Mouse (Mus musculus) CD4-positive helper T cell, adult 2 months (primary cell): ENCODE measurements at regions not wholly inside any gene's neighbourhood (a gene's known extent, or its start where the extent isn't known, plus 50 kb on each side); places are given as distances from the start of the nearest gene placed in this dataset.

Source experiments
- DNase-seq: peaks from one replicate; pipeline ENCODE4 v3.0.0-alpha.2; 2012; ENCODE audit warnings: low read depth, missing footprints, low spot score

- no peak for DNase-seq
Measured at GRCm38 (mm10) chr1:193800998-193801397, 430.9 kb upstream of the Camk1g start.

GRCm38 (mm10) chr1:193790579-193790978 is 420.5 kb upstream of the Camk1g start:
- no peak for DNase-seq

DNA sequence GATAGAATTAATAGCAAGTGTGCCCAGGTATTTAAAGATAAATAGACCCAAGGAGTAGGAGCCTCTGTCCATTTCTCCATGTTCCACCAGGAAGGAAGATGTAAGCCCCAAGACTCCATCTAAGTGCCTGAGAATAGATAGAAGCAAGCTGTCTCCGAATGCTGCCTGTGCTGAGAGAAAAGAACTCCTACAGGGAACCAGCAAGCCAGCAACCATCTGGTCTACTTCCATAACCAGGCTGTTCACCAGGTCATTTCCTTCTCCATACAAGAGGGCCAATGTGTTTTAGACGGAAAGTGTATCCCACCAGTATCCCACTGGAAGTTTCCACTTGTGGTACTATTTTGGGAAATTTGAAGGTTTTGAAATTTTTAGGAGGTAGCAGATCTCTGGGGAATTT is 418.4 kb upstream of the Camk1g start:
- no peak for DNase-seq

GRCm38 (mm10) chr1:193787417-193787816 is 417.3 kb upstream of the Camk1g start:
- no peak for DNase-seq

DNA sequence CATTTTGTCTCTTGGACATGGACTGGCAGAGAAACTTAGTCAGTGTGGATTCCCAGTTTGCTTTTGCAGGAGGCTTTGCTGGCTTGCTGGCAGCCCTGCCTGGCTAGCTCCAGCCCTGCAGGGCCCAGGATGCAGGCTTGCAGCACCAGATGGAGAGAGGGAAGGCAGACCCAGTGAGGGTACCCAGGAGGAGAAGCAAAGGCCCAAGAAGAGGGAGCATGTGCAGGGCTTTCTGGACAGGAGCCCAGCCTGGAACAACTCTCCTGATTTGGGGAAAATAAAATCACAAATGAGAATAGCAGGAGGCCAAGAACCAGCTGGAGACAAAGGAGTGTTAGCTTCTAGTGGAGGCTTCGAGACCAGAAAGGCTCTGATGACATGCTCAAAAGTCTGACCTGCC is 414.9 kb upstream of the Camk1g start:
- no peak for DNase-seq

- no peak for DNase-seq
Measured at GRCm38 (mm10) chr1:193784526-193784925, 414.4 kb upstream of the Camk1g start.

GRCm38 (mm10) chr1:193778181-193778580 is 408.1 kb upstream of the Camk1g start:
- no peak for DNase-seq

DNA sequence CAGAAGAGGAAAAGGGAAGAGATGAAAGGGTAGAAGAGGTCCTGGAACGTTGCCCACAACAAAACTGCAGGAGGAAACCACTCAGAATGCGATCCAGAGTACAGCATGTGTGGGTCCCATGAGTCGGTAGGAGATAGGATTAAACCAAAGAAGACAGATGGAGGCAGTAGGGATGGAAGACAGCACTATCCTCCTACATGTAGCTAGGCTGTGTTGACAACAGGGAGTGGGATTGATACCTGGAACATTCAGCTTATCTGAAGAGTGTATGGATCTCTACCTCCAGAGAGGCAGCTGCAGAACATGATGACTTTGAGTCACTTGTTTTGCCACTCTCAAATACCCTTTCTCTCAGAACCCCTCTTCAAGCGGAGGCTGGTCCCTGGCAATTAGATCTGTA is 399.4 kb upstream of the Camk1g start:
- DNase-seq: no peak

- DNase-seq: no peak
Measured at GRCm38 (mm10) chr1:193764103-193764502, 394.0 kb upstream of the Camk1g start.

- no peak for DNase-seq
Measured at GRCm38 (mm10) chr1:193751819-193752251, 381.7 kb upstream of the Camk1g start.

DNA sequence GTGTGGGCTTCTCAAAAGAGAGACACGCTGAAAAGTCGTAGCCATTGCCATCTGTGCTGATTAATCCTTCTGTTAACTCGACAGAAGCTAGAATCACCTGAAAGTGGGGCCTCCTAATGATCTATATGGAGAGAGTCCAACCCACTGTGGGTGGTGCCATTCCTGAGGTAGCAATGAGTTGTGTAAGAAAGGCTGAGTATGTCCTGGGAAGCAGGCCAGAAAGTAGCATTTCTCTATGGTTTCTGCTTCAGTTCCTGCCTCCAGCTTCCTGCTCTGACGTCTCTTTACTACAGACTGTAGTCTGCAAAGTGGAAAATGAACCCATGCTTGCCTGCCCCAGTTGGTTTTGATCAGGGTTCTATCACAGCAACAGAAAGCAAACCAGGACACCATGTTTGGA is 380.8 kb upstream of the Camk1g start:
- DNase-seq: no peak

- no peak for DNase-seq
Measured at GRCm38 (mm10) chr1:193747426-193747960, 377.4 kb upstream of the Camk1g start.

GRCm38 (mm10) chr1:193742688-193743087 is 372.6 kb upstream of the Camk1g start:
- no peak for DNase-seq

DNA sequence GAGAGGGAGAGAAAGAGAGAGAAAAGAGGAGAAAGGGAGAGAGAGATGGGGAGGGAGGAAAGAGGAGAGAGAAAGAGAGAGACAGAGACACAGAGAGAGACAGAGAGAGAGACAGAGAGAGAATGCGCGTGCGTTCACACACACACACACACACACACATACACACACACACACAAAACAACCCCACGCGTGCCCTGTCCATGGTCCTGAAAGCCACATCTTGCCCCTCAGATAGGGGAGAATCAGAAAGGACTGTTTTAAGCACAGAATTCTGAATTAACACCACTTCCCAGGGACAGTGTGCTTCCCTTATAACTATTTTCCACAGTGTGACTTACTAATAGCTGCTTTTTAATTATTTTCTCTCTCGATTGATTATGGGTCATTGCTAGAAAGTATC is 368.7 kb upstream of the Camk1g start:
- DNase-seq: no peak

DNA sequence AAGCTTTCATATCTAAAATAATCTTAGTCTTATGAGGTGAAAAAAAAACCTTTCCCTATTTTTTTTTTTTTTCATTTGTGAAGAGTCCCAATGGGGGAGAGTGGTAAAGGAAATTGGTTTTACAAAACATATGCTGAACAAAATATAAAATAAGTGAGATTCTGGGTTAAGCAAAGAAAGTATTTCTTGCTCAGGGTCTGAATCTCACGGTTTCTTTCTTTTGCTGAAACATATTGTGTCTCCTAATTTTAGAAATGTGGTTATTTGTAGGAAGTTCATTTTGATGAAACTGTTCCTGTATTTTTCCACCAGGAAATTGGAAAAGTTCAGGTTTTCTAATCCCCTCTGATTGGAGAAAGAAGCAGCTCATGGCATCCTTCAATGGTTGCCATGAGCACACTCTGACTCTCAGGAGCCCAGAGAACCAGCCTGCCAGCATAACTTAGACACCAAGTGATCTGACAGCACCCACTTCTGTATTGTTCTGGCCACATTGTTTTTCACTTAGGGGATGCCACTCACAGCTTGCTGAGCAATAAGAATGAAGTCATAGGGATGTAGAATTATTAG is 365.9 kb upstream of the Camk1g start:
- DNase-seq: no peak

DNA sequence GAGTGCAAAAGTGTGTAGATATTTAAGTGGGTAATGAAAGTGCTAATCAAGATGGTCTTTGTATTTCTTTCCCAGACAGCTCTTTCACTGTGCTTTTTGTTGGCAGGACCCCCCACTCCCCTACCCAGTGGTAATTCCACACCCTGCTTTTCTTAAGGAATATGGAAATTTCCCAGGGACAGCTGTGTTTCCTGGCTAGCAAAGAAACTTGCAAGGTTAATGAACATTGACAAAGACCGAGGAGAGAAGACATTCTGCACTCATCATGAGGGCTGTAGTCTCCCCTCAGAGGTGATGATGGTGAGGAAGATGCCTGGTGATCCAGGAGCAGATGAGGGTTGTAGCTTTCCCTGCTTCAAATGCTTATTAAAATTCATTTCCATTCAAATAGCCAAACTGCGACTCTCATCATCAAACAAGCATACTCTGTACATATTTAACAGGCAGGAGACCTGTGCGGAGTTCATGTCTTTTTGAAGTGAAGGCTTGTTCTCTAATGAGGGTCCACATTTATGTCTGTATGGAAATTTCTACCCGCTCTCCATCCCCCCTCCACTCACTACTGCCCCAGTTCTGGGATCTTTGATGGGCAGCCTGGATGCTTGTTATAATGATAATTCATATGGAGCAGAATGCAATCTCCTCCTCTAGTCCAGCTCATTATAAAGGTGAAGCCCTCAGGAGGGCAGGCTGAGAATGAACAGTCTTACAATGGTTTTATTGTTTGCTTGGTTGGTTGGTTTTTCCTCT is 364.1 kb upstream of the Camk1g start:
- DNase-seq: no peak

DNA sequence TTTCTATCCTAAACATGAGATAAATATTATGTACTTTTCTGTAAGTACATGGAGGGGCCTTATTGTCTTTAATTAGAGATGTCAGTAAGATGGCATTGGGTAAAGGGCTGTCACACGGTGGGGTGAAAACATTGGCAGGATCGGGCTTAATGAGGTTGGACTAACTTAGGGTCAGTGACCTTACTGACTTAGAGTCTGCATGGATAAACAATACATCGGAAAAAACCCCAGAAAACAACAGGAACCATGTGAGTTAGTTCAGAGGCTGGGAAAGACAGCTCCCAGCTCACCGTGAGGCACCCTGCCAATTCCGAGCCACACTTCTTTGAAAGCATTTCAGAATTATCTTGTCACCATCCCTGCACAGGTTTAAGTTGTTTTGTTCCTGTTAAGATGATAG is 363.3 kb upstream of the Camk1g start:
- no peak for DNase-seq

GRCm38 (mm10) chr1:193732113-193732512 is 362.0 kb upstream of the Camk1g start:
- no peak for DNase-seq

- no peak for DNase-seq
Measured at GRCm38 (mm10) chr1:193721850-193722249, 351.8 kb upstream of the Camk1g start.

- no peak for DNase-seq
Measured at GRCm38 (mm10) chr1:193720420-193720851, 350.3 kb upstream of the Camk1g start.

- DNase-seq: no peak
Measured at GRCm38 (mm10) chr1:193715328-193715727, 345.2 kb upstream of the Camk1g start.

DNA sequence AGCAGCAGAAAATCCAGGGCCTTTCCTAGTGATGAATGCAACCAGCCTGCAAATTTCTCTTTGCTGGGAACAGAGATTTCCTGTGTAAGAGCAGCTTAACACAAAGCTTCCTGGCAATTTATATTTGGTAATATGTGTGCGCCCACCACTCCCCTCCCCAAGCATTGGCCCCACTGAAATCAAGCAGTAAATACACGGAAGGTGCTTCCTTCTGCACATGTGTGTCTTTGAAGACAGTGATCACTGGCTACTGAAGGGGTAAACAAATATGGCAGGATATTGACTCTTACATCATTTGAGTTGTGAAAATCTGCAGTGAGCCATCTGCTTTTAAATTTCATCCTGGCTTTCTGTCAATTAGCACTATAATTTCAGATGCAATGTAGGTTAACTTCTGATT is 344.5 kb upstream of the Camk1g start:
- no peak for DNase-seq

GRCm38 (mm10) chr1:193705205-193705604 is 335.1 kb upstream of the Camk1g start:
- DNase-seq: no peak
